Mouse (Mus musculus) myocyte (in vitro differentiated cells): ENCODE measurements around the gene Galk2. TPM values are rescaled to one million over a fixed set of nuclear protein-coding genes. Genes with fewer than 3 reads are reported as not detected.

ENCODE experiments used
- H3K27me3 ChIP-seq: one replicate; pipeline ENCODE4 v1.6.1; 2011; ENCODE audit not compliant: control insufficient read depth, insufficient read depth, insufficient read length
- H3K36me3 ChIP-seq: one replicate; pipeline ENCODE4 v1.6.1; 2011; ENCODE audit not compliant: control insufficient read depth, insufficient read depth
- H3K4me2 ChIP-seq: one replicate; pipeline ENCODE4 v1.6.1; 2011; ENCODE audit warnings: low read depth, control low read depth
- H3K4me3 ChIP-seq: one replicate; pipeline ENCODE4 v1.5.1; 2011; ENCODE audit warnings: mild to moderate bottlenecking, control low read depth, moderate library complexity
- H3K79me2 ChIP-seq: one replicate; pipeline ENCODE4 v1.6.1; 2011; ENCODE audit not compliant: control insufficient read depth, insufficient read depth
- H3ac ChIP-seq: one replicate; pipeline ENCODE4 v1.6.1; 2011; ENCODE audit not compliant: control insufficient read depth, insufficient read length
- CEBPB ChIP-seq: IDR thresholded peaks from 2 replicates; pipeline ENCODE4 v1.6.1; 2011; ENCODE audit warnings: mild to moderate bottlenecking, moderate library complexity; ENCODE audit not compliant: poor library complexity, insufficient read depth, severe bottlenecking
- E2F4 ChIP-seq: IDR thresholded peaks from one replicate; pipeline ENCODE4 v1.6.1; 2011; ENCODE audit warnings: mild to moderate bottlenecking, control low read depth, moderate library complexity; ENCODE audit not compliant: insufficient read depth
- MAX ChIP-seq: IDR thresholded peaks from one replicate; pipeline ENCODE4 v1.6.1; 2011; ENCODE audit warnings: low read depth, mild to moderate bottlenecking, control low read depth
- MYOD1 ChIP-seq, 3 experiments: IDR thresholded peaks; one replicate each; pipeline ENCODE4 v1.6.1; 2011; ENCODE audit warnings: control low read depth in 2 of 3, low read depth in 2 of 3, mild to moderate bottlenecking in 2 of 3, moderate library complexity in 1 of 3; ENCODE audit not compliant: insufficient read length in 2 of 3, control insufficient read depth in 1 of 3
- MYOG ChIP-seq, 3 experiments: IDR thresholded peaks; one replicate each; pipeline ENCODE4 v1.6.1; 2011; ENCODE audit warnings: control low read depth in 2 of 3, low read depth in 2 of 3, mild to moderate bottlenecking in 2 of 3; ENCODE audit not compliant: insufficient read length in 2 of 3, control insufficient read depth in 1 of 3, insufficient read depth in 1 of 3
- POLR2A ChIP-seq: IDR thresholded peaks from one replicate; pipeline ENCODE4 v1.6.1; 2011; ENCODE audit warnings: low read depth, mild to moderate bottlenecking, control low read depth, moderate library complexity; ENCODE audit not compliant: insufficient read length
- POLR2AphosphoS2 ChIP-seq: IDR thresholded peaks from one replicate; pipeline ENCODE4 v1.6.1; 2011; ENCODE audit warnings: low read depth, control low read depth; ENCODE audit not compliant: insufficient read length
- REST ChIP-seq: IDR thresholded peaks from one replicate; pipeline ENCODE4 v1.6.1; 2011; ENCODE audit warnings: mild to moderate bottlenecking, control low read depth, moderate library complexity; ENCODE audit not compliant: insufficient read depth, insufficient read length
- SRF ChIP-seq: IDR thresholded peaks from one replicate; pipeline ENCODE4 v1.6.1; 2011; ENCODE audit warnings: low read depth; ENCODE audit not compliant: control insufficient read depth, insufficient read length
- TCF12 ChIP-seq: IDR thresholded peaks from one replicate; pipeline ENCODE4 v1.6.1; 2011; ENCODE audit warnings: mild to moderate bottlenecking, control low read depth; ENCODE audit not compliant: poor library complexity, insufficient read depth, severe bottlenecking
- TCF3 ChIP-seq: IDR thresholded peaks from one replicate; pipeline ENCODE4 v1.6.1; 2011; ENCODE audit warnings: low read depth, control low read depth; ENCODE audit not compliant: insufficient read length
- USF1 ChIP-seq: IDR thresholded peaks from one replicate; pipeline ENCODE4 v1.6.1; 2011; ENCODE audit warnings: low read depth, mild to moderate bottlenecking, control low read depth, moderate library complexity
- polyA plus RNA-seq: library from polyadenylated mRNA; unstranded; fragments of >200 nt; fragmentation: generic; extraction: Trizol; gene quantifications from one replicate; pipeline ENCODE4 v1.2.1, GENCODE M21; 2012; ENCODE audit warnings: missing spikeins

The Galk2 gene
- polyA plus RNA-seq, result 17.8 TPM

- H3K27me3 ChIP-seq, result no peaks in the 10 kb centered on the region
- H3K36me3 ChIP-seq, result no peaks in the 10 kb centered on the region
- peak within 1 kb of the TSS; percentile 69 for H3ac ChIP-seq
- peak within 1 kb of the TSS; percentile 84 for H3K4me2 ChIP-seq
- peak within 1 kb of the TSS; percentile 83 for H3K4me3 ChIP-seq
- peaks cover 58% of the 10 kb centered on the region for H3K79me2 ChIP-seq
- no peak for TF ChIP-seq TCF12
- no peak for TF ChIP-seq MYOD1 (IDR thresholded peaks at IDR 0.05; ENCODE audit: control insufficient read depth in 1 of 3, insufficient read length in 2 of 3, low read depth in 2 of 3)
- TF ChIP-seq MYOG (IDR thresholded peaks at IDR 0.05; ENCODE audit: control insufficient read depth in 1 of 3, insufficient read depth in 1 of 3, insufficient read length in 2 of 3, low read depth in 2 of 3), result no peak
- no peak for TF ChIP-seq REST
- TF ChIP-seq POLR2AphosphoS2, result peak; percentile 80
- no peak for TF ChIP-seq CEBPB
- no peak for TF ChIP-seq E2F4
- no peak for TF ChIP-seq TCF3
- peak; percentile 76 for TF ChIP-seq POLR2A
- TF ChIP-seq MAX, result peak; percentile 15
- no peak for TF ChIP-seq USF1
- peak; percentile 40 for TF ChIP-seq SRF
Observed at GRCm38 (mm10) chr2:125858521-125859280, at the start of gene Galk2, which contains the start of gene Cops2. Gene Galk2, plus strand, starts transcription at chr2:125859109. Gene Cops2, minus strand, starts transcription at chr2:125859139.

DNA sequence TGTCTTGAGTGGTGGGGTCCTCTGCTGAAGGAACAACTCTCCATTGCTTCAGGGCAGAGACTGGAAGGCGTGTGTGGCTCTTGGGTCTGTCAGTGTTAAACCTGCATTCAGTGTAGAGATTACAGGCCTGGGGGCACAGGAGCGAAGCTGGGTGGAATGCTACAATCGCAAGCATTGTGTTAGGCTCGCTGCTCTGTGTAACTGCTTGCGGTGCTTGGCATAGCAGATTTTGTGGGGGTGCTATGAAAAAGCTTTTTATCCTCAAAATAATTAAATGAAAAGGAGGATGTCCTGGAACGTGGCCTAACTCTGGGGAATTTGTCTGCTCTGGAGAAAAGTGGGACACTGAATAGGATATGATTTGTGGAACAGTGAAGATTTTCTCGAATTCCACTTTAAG lies 49.4 kb upstream of the Galk2 start:
- TF ChIP-seq E2F4 (no peak), TCF3 (no peak), SRF (no peak), MAX (no peak), USF1 (no peak), REST (no peak), POLR2A (no peak), POLR2AphosphoS2 (no peak), TCF12 (no peak)
- Histone ChIP-seq H3K36me3 (no peaks in the 10 kb centered on the region), H3K4me2 (no peak overlapping the region), H3K79me2 (no peaks in the 10 kb centered on the region), H3K27me3 (peaks cover 7% of the 10 kb centered on the region), H3ac (no peak overlapping the region), H3K4me3 (no peak overlapping the region)

GRCm38 (mm10) chr2:125811332-125811731 lies 47.6 kb upstream of the Galk2 start:
- H3K4me3 ChIP-seq, result no peak overlapping the region

GRCm38 (mm10) chr2:125813972-125814595 lies 44.8 kb upstream of the Galk2 start:
- Histone ChIP-seq H3K4me3 (no peak overlapping the region), H3ac (no peak overlapping the region), H3K36me3 (no peaks in the 10 kb centered on the region), H3K79me2 (no peaks in the 10 kb centered on the region), H3K4me2 (no peak overlapping the region), H3K27me3 (peaks cover 7% of the 10 kb centered on the region)
- no peak for TF ChIP-seq MAX
- TF ChIP-seq REST, result no peak
- TF ChIP-seq MYOG (IDR thresholded peaks at IDR 0.05; ENCODE audit: control insufficient read depth in 1 of 3, insufficient read depth in 1 of 3, insufficient read length in 2 of 3, low read depth in 2 of 3), result no peak

More at GRCm38 (mm10) chr2:125811332-125811731, 47.6 kb upstream of the Galk2 start:
- no peaks in the 10 kb centered on the region for H3K79me2 ChIP-seq
- peaks cover 7% of the 10 kb centered on the region for H3K27me3 ChIP-seq
- no peak for TF ChIP-seq POLR2AphosphoS2
- no peak for TF ChIP-seq USF1
- TF ChIP-seq CEBPB, result no peak
- no peak for TF ChIP-seq MYOD1 (IDR thresholded peaks at IDR 0.05; ENCODE audit: control insufficient read depth in 1 of 3, insufficient read length in 2 of 3, low read depth in 2 of 3)
- TF ChIP-seq TCF3, result no peak
- no peak for TF ChIP-seq SRF
- no peak for TF ChIP-seq E2F4
- TF ChIP-seq TCF12, result no peak
- TF ChIP-seq MAX, result no peak
- no peak for TF ChIP-seq POLR2A
- TF ChIP-seq REST, result no peak
- TF ChIP-seq MYOG (IDR thresholded peaks at IDR 0.05; ENCODE audit: control insufficient read depth in 1 of 3, insufficient read depth in 1 of 3, insufficient read length in 2 of 3, low read depth in 2 of 3), result no peak
- no peak overlapping the region for H3K4me2 ChIP-seq
- H3K36me3 ChIP-seq, result no peaks in the 10 kb centered on the region
- no peak overlapping the region for H3ac ChIP-seq

GRCm38 (mm10) chr2:125820397-125820796 lies 38.5 kb upstream of the Galk2 start:
- H3K79me2 ChIP-seq, result no peaks in the 10 kb centered on the region
- no peaks in the 10 kb centered on the region for H3K27me3 ChIP-seq
- no peak overlapping the region for H3K4me3 ChIP-seq
- H3ac ChIP-seq, result no peak overlapping the region
- H3K36me3 ChIP-seq, result no peaks in the 10 kb centered on the region
- TF ChIP-seq E2F4, result no peak
- TF ChIP-seq SRF, result no peak
- no peak for TF ChIP-seq CEBPB
- TF ChIP-seq REST, result no peak
- no peak for TF ChIP-seq TCF12
- TF ChIP-seq MAX, result no peak
- TF ChIP-seq POLR2A, result no peak
- TF ChIP-seq TCF3, result no peak
- no peak for TF ChIP-seq MYOD1 (IDR thresholded peaks at IDR 0.05; ENCODE audit: control insufficient read depth in 1 of 3, insufficient read length in 2 of 3, low read depth in 2 of 3)
- no peak for TF ChIP-seq USF1
- no peak for TF ChIP-seq MYOG (IDR thresholded peaks at IDR 0.05; ENCODE audit: control insufficient read depth in 1 of 3, insufficient read depth in 1 of 3, insufficient read length in 2 of 3, low read depth in 2 of 3)
- TF ChIP-seq POLR2AphosphoS2, result no peak
- no peak overlapping the region for H3K4me2 ChIP-seq
